Mouse (Mus musculus) liver, postnatal 0 days (tissue): ENCODE measurements around the gene Speg.

ENCODE experiments used
- CTCF ChIP-seq: sonication (generic); IDR thresholded peaks from 2 replicates; pipeline ENCODE4 v1.5.1; 2016; ENCODE audit warnings: antibody characterized with exemption, low read depth
- EP300 ChIP-seq: IDR thresholded peaks from 2 replicates; pipeline ENCODE4 v1.6.1; 2016; ENCODE audit warnings: antibody characterized with exemption, low read depth, mild to moderate bottlenecking

DNA sequence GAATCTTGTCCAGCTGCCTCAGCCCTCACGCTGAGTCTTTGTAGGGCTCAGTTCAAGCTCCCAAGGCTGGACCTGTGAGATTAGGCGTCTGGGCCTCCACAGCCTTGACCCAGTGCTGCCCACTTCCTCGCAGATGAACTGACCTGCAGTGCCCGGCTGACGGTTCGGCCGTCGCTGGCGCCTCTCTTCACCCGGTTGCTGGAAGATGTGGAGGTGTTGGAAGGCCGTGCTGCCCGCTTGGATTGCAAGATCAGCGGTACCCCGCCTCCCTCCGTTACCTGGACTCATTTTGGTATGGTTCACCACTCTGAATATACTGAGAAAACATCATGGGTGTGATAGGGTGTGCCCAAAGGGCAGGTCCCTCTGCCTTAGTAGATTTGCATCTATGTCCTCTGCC lies 31.1 kb downstream of the Speg start:
- TF ChIP-seq EP300 (no peak), CTCF (no peak)
